Mouse (Mus musculus): ENCODE measurements around the gene Ndufs7. TPM values are rescaled to one million over a fixed set of nuclear protein-coding genes. Genes with fewer than 3 reads are reported as not detected.

Gene Ndufs7
- total and polyA plus RNA-seq, 3 experiments = 377 to 458 TPM; not detected in 1

- TF ChIP-seq ETS1 (IDR thresholded peaks at IDR 0.05; ENCODE audit: low read depth, low read length) = no peak
- peak; percentile 93 for TF ChIP-seq TCF12 (IDR thresholded peaks at IDR 0.05; ENCODE audit: low read depth, low read length)
- TF ChIP-seq SMC3 (IDR thresholded peaks at IDR 0.05; ENCODE audit: low read depth, low read length) = peak; percentile 27; the same call in 1 of the 2 replicates
- TF ChIP-seq USF1 (IDR thresholded peaks at IDR 0.05; ENCODE audit: low read depth, low read length) = no peak
- TF ChIP-seq ZNF384 (IDR thresholded peaks at IDR 0.05; ENCODE audit: low read depth, low read length) = no peak
- TF ChIP-seq NRF1 (IDR thresholded peaks at IDR 0.05; ENCODE audit: insufficient read depth, low read depth, low read length, poor library complexity, severe bottlenecking) = peak; percentile 81
- TF ChIP-seq MYC (IDR thresholded peaks at IDR 0.05; ENCODE audit: low read depth, low read length) = peak; percentile 85
- TF ChIP-seq GABPA (IDR thresholded peaks at IDR 0.05; ENCODE audit: low read depth, low read length) = no peak; the same call in 1 of the 2 replicates
- TF ChIP-seq POLR2AphosphoS5 (IDR thresholded peaks at IDR 0.05; ENCODE audit: borderline replicate concordance, low read depth, low read length) = no peak
These were observed 43.6 kb downstream of the Ndufs7 start, which contains the start of gene Rps15 (continued) for GRCm38 (mm10) chr10:80292251-80293146.

GRCm38 (mm10) chr10:80293325-80293724, 44.4 kb downstream of the Ndufs7 start:
- Histone ChIP-seq H3K79me2 (ENCODE audit: control insufficient read depth, insufficient read depth, low read length, poor library complexity) (peaks cover 19% of the 10 kb centered on the region), H3K27me3 (ENCODE audit: control insufficient read depth in 1 of 2, insufficient read depth in 2 of 2, low read length in 2 of 2) (no peaks in the 10 kb centered on the region), H3K9ac (ENCODE audit: control insufficient read depth, low read depth, low read length, poor library complexity, severe bottlenecking) (peak overlapping the region; percentile 98), H3K4me3 (ENCODE audit: control insufficient read depth in 1 of 2, insufficient read depth in 1 of 2, low read depth in 2 of 2, low read length in 2 of 2) (peak overlapping the region; percentile 75 to 95), H3K9me3 (replicated peaks; ENCODE audit: insufficient read depth, low read length) (no peaks in the 10 kb centered on the region), H3K36me3 (ENCODE audit: control insufficient read depth in 1 of 2, insufficient read depth in 2 of 2, low read length in 2 of 2) (peaks cover 6 to 9% of the 10 kb centered on the region in 2 experiments; a peak in 3 of 4 replicates), H3K27ac (ENCODE audit: control insufficient read depth, low read depth, low read length) (peak overlapping the region; percentile 88), H3K4me1 (ENCODE audit: control insufficient read depth in 1 of 2, insufficient read depth in 2 of 2, low read length in 2 of 2) (peaks cover 0 to 23% of the 10 kb centered on the region in 2 experiments; a peak in 2 of 4 replicates)
- peak; percentile 56 for DNase-seq (ENCODE audit: low read depth, low spot score)
- TF ChIP-seq NELFE (IDR thresholded peaks at IDR 0.05; ENCODE audit: low read depth, low read length) (no peak), EP300 (IDR thresholded peaks at IDR 0.05; ENCODE audit: low read depth in 1 of 2, low read length in 2 of 2) (no peak), GATA1 (IDR thresholded peaks at IDR 0.05; ENCODE audit: low read depth, low read length) (no peak), MYC (IDR thresholded peaks at IDR 0.05; ENCODE audit: low read depth, low read length) (no peak), POLR2A (IDR thresholded peaks at IDR 0.05; ENCODE audit: control insufficient read depth in 1 of 2, insufficient read depth in 1 of 2, low read depth in 1 of 2, low read length in 2 of 2, poor library complexity in 1 of 2) (peak; percentile 1 to 23; a peak in 1 of 4 replicates), CTCF (IDR thresholded peaks at IDR 0.05 in 2 of 3, conservative IDR thresholded peaks at IDR 0.05 in 1 of 3; ENCODE audit: control insufficient read depth in 1 of 3, insufficient read depth in 1 of 3, low read depth in 2 of 3, low read length in 3 of 3, poor library complexity in 1 of 3, severe bottlenecking in 1 of 3) (peak in 2 of 3 experiments; percentile 6 to 19; a peak in 2 of 6 replicates), SIN3A (IDR thresholded peaks at IDR 0.05; ENCODE audit: low read length) (peak; percentile 31; the same call in 1 of the 2 replicates), POLR2AphosphoS2 (IDR thresholded peaks at IDR 0.05; ENCODE audit: low read length) (peak; percentile 64; the same call in 1 of the 2 replicates), JUND (IDR thresholded peaks at IDR 0.05; ENCODE audit: low read depth, low read length) (no peak), CHD1 (IDR thresholded peaks at IDR 0.05; ENCODE audit: low read depth, low read length) (peak; percentile 35; the same call in 1 of the 2 replicates), MXI1 (IDR thresholded peaks at IDR 0.05; ENCODE audit: low read depth, low read length) (0 out of 2 replicates have a peak, but pooled peaks have one; percentile 25)

All from MEL (cell line).